Mouse (Mus musculus) liver, postnatal 0 days (tissue): ENCODE measurements around the gene Tnf.

ENCODE experiments used
- CTCF ChIP-seq: sonication (generic); IDR thresholded peaks from 2 replicates; pipeline ENCODE4 v1.5.1; 2016; ENCODE audit warnings: antibody characterized with exemption, low read depth
- EP300 ChIP-seq: IDR thresholded peaks from 2 replicates; pipeline ENCODE4 v1.6.1; 2016; ENCODE audit warnings: antibody characterized with exemption, low read depth, mild to moderate bottlenecking

GRCm38 (mm10) chr17:35247144-35247543 is 45.3 kb upstream of the Tnf start:
- TF ChIP-seq CTCF (no peak), EP300 (no peak)
